Mouse (Mus musculus): ENCODE measurements at regions not wholly inside any gene's neighbourhood (a gene's known extent, or its start where the extent isn't known, plus 50 kb on each side); places are given as distances from the start of the nearest gene placed in this dataset.

GRCm38 (mm10) chr5:102123285-102123684 is 53.6 kb upstream of the Wdfy3 start:
- no peaks in the 10 kb centered on the region for H3K36me3 ChIP-seq (replicated peaks)
- no peak for ATAC-seq (ENCODE audit: extremely low read depth, insufficient number of reproducible peaks, low FRiP score, poor library complexity, severe bottlenecking)
- no peaks in the 10 kb centered on the region for H3K27me3 ChIP-seq (ENCODE audit: insufficient read depth, low read length)
- no peak overlapping the region for H3K4me3 ChIP-seq (ENCODE audit: low read depth, low read length)
- H3K4me1 ChIP-seq (ENCODE audit: insufficient read depth, low read depth, low read length), result no peaks in the 10 kb centered on the region
- TF ChIP-seq CTCF (IDR thresholded peaks at IDR 0.05; ENCODE audit: low read depth, low read length), result no peak
- TF ChIP-seq POLR2AphosphoS5 (IDR thresholded peaks at IDR 0.05; ENCODE audit: insufficient replicate concordance, low read depth, low read length), result no peak
- TF ChIP-seq GATA1 (IDR thresholded peaks at IDR 0.05; ENCODE audit: borderline replicate concordance, low read length), result no peak
- no peak for TF ChIP-seq GATA2 (IDR thresholded peaks at IDR 0.05; ENCODE audit: borderline replicate concordance, low read depth, low read length)
- TF ChIP-seq TAL1 (conservative IDR thresholded peaks at IDR 0.05; ENCODE audit: low read depth, low read length), result no peak
- no peak for DNase-seq (ENCODE audit: low spot score)
- H3K9me3 ChIP-seq (replicated peaks), result peaks cover 52% of the 10 kb centered on the region

- ATAC-seq (ENCODE audit: extremely low read depth, insufficient number of reproducible peaks, low FRiP score, poor library complexity, severe bottlenecking) (no peak), DNase-seq (ENCODE audit: low spot score) (no peak)
- no peaks in the 10 kb centered on the region for H3K36me3 ChIP-seq (replicated peaks)
- no peak overlapping the region for H3K4me3 ChIP-seq (ENCODE audit: low read depth, low read length)
- H3K27me3 ChIP-seq (ENCODE audit: insufficient read depth, low read length), result no peaks in the 10 kb centered on the region
- TF ChIP-seq TAL1 (conservative IDR thresholded peaks at IDR 0.05; ENCODE audit: low read depth, low read length) (no peak), CTCF (IDR thresholded peaks at IDR 0.05; ENCODE audit: low read depth, low read length) (0 out of 2 replicates have a peak, but pooled peaks have one; percentile 6), POLR2AphosphoS5 (IDR thresholded peaks at IDR 0.05; ENCODE audit: insufficient replicate concordance, low read depth, low read length) (no peak)
- H3K4me1 ChIP-seq (ENCODE audit: insufficient read depth, low read depth, low read length), result no peaks in the 10 kb centered on the region
- peaks cover 53% of the 10 kb centered on the region for H3K9me3 ChIP-seq (replicated peaks)
Measured at GRCm38 (mm10) chr5:102126737-102127136, 57.0 kb upstream of the Wdfy3 start.

GRCm38 (mm10) chr5:102147991-102148390 is 78.3 kb upstream of the Wdfy3 start:
- Histone ChIP-seq H3K36me3 (replicated peaks) (no peaks in the 10 kb centered on the region), H3K9me3 (replicated peaks) (peaks cover 47% of the 10 kb centered on the region), H3K4me1 (ENCODE audit: insufficient read depth, low read depth, low read length) (no peaks in the 10 kb centered on the region), H3K4me3 (ENCODE audit: low read depth, low read length) (no peak overlapping the region), H3K27me3 (ENCODE audit: insufficient read depth, low read length) (no peaks in the 10 kb centered on the region)
- no peak for DNase-seq (ENCODE audit: low spot score)
- no peak for ATAC-seq (ENCODE audit: extremely low read depth, insufficient number of reproducible peaks, low FRiP score, poor library complexity, severe bottlenecking)
- TF ChIP-seq TAL1 (conservative IDR thresholded peaks at IDR 0.05; ENCODE audit: low read depth, low read length), result no peak
- no peak for TF ChIP-seq GATA2 (IDR thresholded peaks at IDR 0.05; ENCODE audit: borderline replicate concordance, low read depth, low read length)
- TF ChIP-seq CTCF (IDR thresholded peaks at IDR 0.05; ENCODE audit: low read depth, low read length), result no peak
- TF ChIP-seq POLR2AphosphoS5 (IDR thresholded peaks at IDR 0.05; ENCODE audit: insufficient replicate concordance, low read depth, low read length), result no peak
- TF ChIP-seq GATA1 (IDR thresholded peaks at IDR 0.05; ENCODE audit: borderline replicate concordance, low read length), result no peak

- Histone ChIP-seq H3K4me3 (ENCODE audit: low read depth, low read length) (no peak overlapping the region), H3K9me3 (replicated peaks) (peaks cover 50% of the 10 kb centered on the region), H3K36me3 (replicated peaks) (no peaks in the 10 kb centered on the region), H3K4me1 (ENCODE audit: insufficient read depth, low read depth, low read length) (no peaks in the 10 kb centered on the region), H3K27me3 (ENCODE audit: insufficient read depth, low read length) (no peaks in the 10 kb centered on the region)
- TF ChIP-seq POLR2AphosphoS5 (IDR thresholded peaks at IDR 0.05; ENCODE audit: insufficient replicate concordance, low read depth, low read length) (no peak), CTCF (IDR thresholded peaks at IDR 0.05; ENCODE audit: low read depth, low read length) (no peak), GATA2 (IDR thresholded peaks at IDR 0.05; ENCODE audit: borderline replicate concordance, low read depth, low read length) (no peak), TAL1 (conservative IDR thresholded peaks at IDR 0.05; ENCODE audit: low read depth, low read length) (no peak), GATA1 (IDR thresholded peaks at IDR 0.05; ENCODE audit: borderline replicate concordance, low read length) (no peak)
- ATAC-seq (ENCODE audit: extremely low read depth, insufficient number of reproducible peaks, low FRiP score, poor library complexity, severe bottlenecking), result no peak
- DNase-seq (ENCODE audit: low spot score), result no peak
Measured at GRCm38 (mm10) chr5:102149481-102150129, 79.9 kb upstream of the Wdfy3 start.

- ATAC-seq (ENCODE audit: extremely low read depth, insufficient number of reproducible peaks, low FRiP score, poor library complexity, severe bottlenecking), result no peak
- Histone ChIP-seq H3K4me1 (ENCODE audit: insufficient read depth, low read depth, low read length) (no peaks in the 10 kb centered on the region), H3K9me3 (replicated peaks) (peaks cover 21% of the 10 kb centered on the region), H3K4me3 (ENCODE audit: low read depth, low read length) (no peak overlapping the region), H3K36me3 (replicated peaks) (no peaks in the 10 kb centered on the region), H3K27me3 (ENCODE audit: insufficient read depth, low read length) (no peaks in the 10 kb centered on the region)
- DNase-seq (ENCODE audit: low spot score), result no peak
- TF ChIP-seq TAL1 (conservative IDR thresholded peaks at IDR 0.05; ENCODE audit: low read depth, low read length), result no peak
- TF ChIP-seq POLR2AphosphoS5 (IDR thresholded peaks at IDR 0.05; ENCODE audit: insufficient replicate concordance, low read depth, low read length), result no peak
- no peak for TF ChIP-seq GATA1 (IDR thresholded peaks at IDR 0.05; ENCODE audit: borderline replicate concordance, low read length)
- no peak for TF ChIP-seq GATA2 (IDR thresholded peaks at IDR 0.05; ENCODE audit: borderline replicate concordance, low read depth, low read length)
- no peak for TF ChIP-seq CTCF (IDR thresholded peaks at IDR 0.05; ENCODE audit: low read depth, low read length)
Measured at GRCm38 (mm10) chr5:102159621-102160020, 89.9 kb upstream of the Wdfy3 start.

GRCm38 (mm10) chr5:102167981-102168380 is 98.3 kb upstream of the Wdfy3 start:
- Histone ChIP-seq H3K4me1 (ENCODE audit: insufficient read depth, low read depth, low read length) (no peaks in the 10 kb centered on the region), H3K27me3 (ENCODE audit: insufficient read depth, low read length) (no peaks in the 10 kb centered on the region), H3K36me3 (replicated peaks) (no peaks in the 10 kb centered on the region), H3K4me3 (ENCODE audit: low read depth, low read length) (no peak overlapping the region), H3K9me3 (replicated peaks) (peaks cover 15% of the 10 kb centered on the region)
- no peak for DNase-seq (ENCODE audit: low spot score)
- no peak for TF ChIP-seq GATA2 (IDR thresholded peaks at IDR 0.05; ENCODE audit: borderline replicate concordance, low read depth, low read length)
- no peak for TF ChIP-seq POLR2AphosphoS5 (IDR thresholded peaks at IDR 0.05; ENCODE audit: insufficient replicate concordance, low read depth, low read length)
- no peak for TF ChIP-seq CTCF (IDR thresholded peaks at IDR 0.05; ENCODE audit: low read depth, low read length)
- no peak for TF ChIP-seq TAL1 (conservative IDR thresholded peaks at IDR 0.05; ENCODE audit: low read depth, low read length)
- no peak for TF ChIP-seq GATA1 (IDR thresholded peaks at IDR 0.05; ENCODE audit: borderline replicate concordance, low read length)
- ATAC-seq (ENCODE audit: extremely low read depth, insufficient number of reproducible peaks, low FRiP score, poor library complexity, severe bottlenecking), result no peak

Measured in G1E (cell line).